ENCODE assay signal across 9 mouse cellular contexts in the genomic region with DNA sequence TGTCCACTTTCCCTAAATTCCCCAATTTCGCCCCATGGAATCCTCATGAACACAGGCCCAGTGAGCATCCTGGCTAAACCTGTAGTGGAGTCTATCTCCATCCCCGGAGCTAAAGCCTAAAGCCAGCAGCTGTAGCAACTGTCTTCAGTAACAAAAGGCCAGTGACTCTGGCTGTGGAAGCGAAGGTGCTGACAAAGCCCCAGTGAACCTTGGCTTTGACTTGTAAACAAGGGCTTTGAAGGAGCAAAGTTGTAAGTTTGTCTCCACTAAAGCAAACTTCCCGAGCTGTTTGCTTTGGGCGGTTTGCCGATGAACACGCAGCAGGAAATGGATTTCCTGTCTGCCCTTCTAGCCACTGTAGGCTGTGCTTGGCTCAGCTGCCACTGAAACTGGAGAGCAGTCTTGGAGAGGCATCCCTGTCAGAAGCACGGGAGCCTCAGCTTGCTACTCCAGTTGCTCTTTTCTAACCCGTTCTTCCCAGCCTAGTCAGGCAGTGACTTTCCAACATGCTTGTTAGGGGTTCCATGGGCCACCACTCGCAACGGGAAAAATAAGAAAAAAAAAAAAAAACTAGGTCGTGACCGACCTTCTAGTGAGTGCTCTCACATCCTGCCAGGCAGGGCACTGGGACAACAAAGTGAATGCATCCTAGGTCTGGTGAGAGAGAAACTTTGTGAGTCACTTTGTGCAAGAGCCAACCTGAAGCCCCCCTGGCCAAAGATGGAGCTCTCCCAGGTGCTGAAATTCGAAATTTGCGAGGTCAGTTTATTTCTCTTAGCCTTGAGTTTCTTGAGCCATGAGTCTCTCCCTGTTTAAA.
DNase-seq lines count a peak whose midpoint lies in the region; ATAC-seq and TF ChIP-seq lines count a peak whose summit lies in the region.
"Had no signal": no experiment of that assay in that cellular context is flagged by ENCODE, and none has a peak within 500 bp of the region (broad histone marks: within the 10 kb centered on the region; RNA-seq: fewer than 3 reads in every experiment).

No protein-coding gene starts in this region.

- H3K9me3 ChIP-seq in heart, embryonic 16.5 days (replicated peaks; ENCODE audit: control insufficient read depth, low read length), result no peaks in the 10 kb centered on the region
- no peaks in the 10 kb centered on the region for H3K9me3 ChIP-seq in ES-E14 (ENCODE audit: control insufficient read depth, insufficient read depth, low read depth, low read length)
- H3K9me3 ChIP-seq in lung, postnatal 0 days (ENCODE audit: low read length), result no peaks in the 10 kb centered on the region
- no peaks in the 10 kb centered on the region for H3K9me3 ChIP-seq in stomach, postnatal 0 days (ENCODE audit: control insufficient read depth, low read length)

- no peak overlapping the region for H3K9ac ChIP-seq in heart, embryonic 16.5 days (ENCODE audit: low read length)
- H3K9ac ChIP-seq in ES-E14 (ENCODE audit: insufficient read depth, low read depth, low read length, poor library complexity, severe bottlenecking), result no peak overlapping the region
- H3K9ac ChIP-seq in lung, postnatal 0 days (replicated peaks; ENCODE audit: low read depth), result no peak overlapping the region
- H3K9ac ChIP-seq in stomach, postnatal 0 days (ENCODE audit: low read length), result no peak overlapping the region

- intact Hi-C loops in heart, postnatal 14 days (cut with DNase I), result loop anchor here (2.0 kb wide), 1 partner anchor 1009 kb away; no protein-coding TSS in a partner anchor

- no peak for ATAC-seq in heart, embryonic 16.5 days (replicated peaks; ENCODE audit: extremely low read depth, insufficient read depth, low FRiP score)
- 0 out of 2 replicates have a peak, but pooled peaks have one; percentile 32 for ATAC-seq in lung, postnatal 0 days
- peak; percentile 59 for ATAC-seq in stomach, postnatal 0 days (ENCODE audit: low FRiP score, low TSS enrichment)
- ATAC-seq: Patski had no signal

- no peaks in the 10 kb centered on the region for H3K27me3 ChIP-seq in heart, embryonic 16.5 days (ENCODE audit: control insufficient read depth, insufficient read depth, low read length)
- no peaks in the 10 kb centered on the region for H3K27me3 ChIP-seq in lung, postnatal 0 days (replicated peaks; ENCODE audit: insufficient read depth, low read length)
- H3K27me3 ChIP-seq in stomach, postnatal 0 days (ENCODE audit: control insufficient read depth, insufficient read depth, low read length), result no peaks in the 10 kb centered on the region
- H3K27me3 ChIP-seq: Patski had no signal

- DNase-seq in heart, adult 8-10 months (ENCODE audit: low spot score), result no peak
- peak; percentile 59 for DNase-seq in ES-E14 (ENCODE audit: low read depth, low spot score)
- DNase-seq in cerebellum, adult 9-11 months, result peak; percentile 3
- DNase-seq in heart, postnatal 14 days, result peak; percentile 11 to 46
- DNase-seq in lung, postnatal 0 days (ENCODE audit: low spot score), result peak; percentile 11
- peak; percentile 52 for DNase-seq in stomach, postnatal 0 days (ENCODE audit: low spot score)
- DNase-seq in gastrocnemius, adult 8-10 months (ENCODE audit: low spot score in 2 of 2), result no peak

- no peak overlapping the region for H3K4me3 ChIP-seq in heart, embryonic 16.5 days (ENCODE audit: low read length)
- peak overlapping the region in 1 of 2 experiments; percentile 23; a peak in 2 of 4 replicates for H3K4me3 ChIP-seq in ES-E14 (ENCODE audit: insufficient read depth in 1 of 2, low read depth in 1 of 2, low read length in 2 of 2, poor library complexity in 1 of 2, severe bottlenecking in 1 of 2)
- H3K4me3 ChIP-seq in lung, postnatal 0 days (ENCODE audit: low read depth, low read length), result no peak overlapping the region
- no peak overlapping the region for H3K4me3 ChIP-seq in stomach, postnatal 0 days (ENCODE audit: low read depth, low read length)

- 5% methylated on average over 15 of the region's 15 CpGs for WGBS in heart, embryonic 16.5 days
- WGBS in lung, postnatal 0 days, result 4% methylated on average over 15 of the region's 15 CpGs
- 8% methylated on average over 15 of the region's 15 CpGs for WGBS in stomach, postnatal 0 days

- no peak overlapping the region for H3K27ac ChIP-seq in heart, embryonic 16.5 days (ENCODE audit: low read length)
- no peak overlapping the region for H3K27ac ChIP-seq in ES-E14 (ENCODE audit: insufficient read depth, low read depth, low read length, poor library complexity, severe bottlenecking)
- no peak overlapping the region for H3K27ac ChIP-seq in lung, postnatal 0 days (ENCODE audit: low read length)
- no peak overlapping the region for H3K27ac ChIP-seq in stomach, postnatal 0 days (replicated peaks)

- TF ChIP-seq EP300 in lung, postnatal 0 days (IDR thresholded peaks at IDR 0.05), result no peak
- TF ChIP-seq EP300 in stomach, postnatal 0 days (optimal IDR thresholded peaks at IDR 0.05), result no peak

- in situ Hi-C loops in ES-E14 (cut with MboI; ENCODE audit: low sequenced_read_pairs in 2 of 2, unreplicated experiment in 2 of 2), result loop anchor here in 1 of 2 experiments (10.0 kb wide), 1 partner anchor 1015 kb away; no protein-coding TSS in a partner anchor

- H3K4me1 ChIP-seq in heart, embryonic 16.5 days (ENCODE audit: control insufficient read depth, insufficient read depth, low read length), result peaks cover 2% of the 10 kb centered on the region; the same call in 1 of the 2 replicates
- no peaks in the 10 kb centered on the region; a peak in 1 of 4 replicates for H3K4me1 ChIP-seq in ES-E14 (ENCODE audit: control insufficient read depth in 2 of 2, insufficient read depth in 2 of 2, low read length in 2 of 2, poor library complexity in 1 of 2)
- no peaks in the 10 kb centered on the region for H3K4me1 ChIP-seq in lung, postnatal 0 days (ENCODE audit: insufficient read depth, low read depth, low read length)
- no peaks in the 10 kb centered on the region for H3K4me1 ChIP-seq in stomach, postnatal 0 days (replicated peaks; ENCODE audit: control insufficient read depth, insufficient read depth)

- H3K4me2 ChIP-seq in heart, embryonic 16.5 days (ENCODE audit: low read depth, low read length), result peak overlapping the region; percentile 18; the same call in 1 of the 2 replicates
- H3K4me2 ChIP-seq in lung, postnatal 0 days (replicated peaks; ENCODE audit: low read depth, low read length), result peak overlapping the region; percentile 25
- peak overlapping the region; percentile 11; the same call in 1 of the 2 replicates for H3K4me2 ChIP-seq in stomach, postnatal 0 days (replicated peaks; ENCODE audit: low read depth)

- no peaks in the 10 kb centered on the region for H3K36me3 ChIP-seq in heart, embryonic 16.5 days (ENCODE audit: control insufficient read depth, insufficient read depth)
- H3K36me3 ChIP-seq in ES-E14 (ENCODE audit: control insufficient read depth, insufficient read depth, low read length, poor library complexity, severe bottlenecking), result no peaks in the 10 kb centered on the region
- no peaks in the 10 kb centered on the region for H3K36me3 ChIP-seq in lung, postnatal 0 days (ENCODE audit: insufficient read depth, low read length)
- no peaks in the 10 kb centered on the region for H3K36me3 ChIP-seq in stomach, postnatal 0 days (ENCODE audit: control insufficient read depth, insufficient read depth, low read length)

- no peak for TF ChIP-seq CTCF in lung, postnatal 0 days (IDR thresholded peaks at IDR 0.05)
- TF ChIP-seq CTCF in stomach, postnatal 0 days (IDR thresholded peaks at IDR 0.05; ENCODE audit: low read depth), result no peak

TF ChIP-seq in ES-E14, 5 proteins besides CTCF, POLR2A, EP300 and RAD21:
- TF ChIP-seq ZC3H11A (IDR thresholded peaks at IDR 0.05; ENCODE audit: borderline replicate concordance, low read depth, low read length), result no peak; the same call in 1 of the 2 replicates
- TF ChIP-seq MAFK (IDR thresholded peaks at IDR 0.05; ENCODE audit: insufficient read depth, low read depth, low read length), result 0 out of 2 replicates have a peak, but pooled peaks have one; percentile 46

Comparison
In these comparisons a context has a peak if more than half of its experiments do, and no peak if none do; other contexts are left out.
1. DNase-seq: peak in ES-E14 (single experiment), cerebellum, adult 9-11 months (single experiment), heart, postnatal 14 days (2 of 2), lung, postnatal 0 days (single experiment) and stomach, postnatal 0 days (single experiment); none in heart, adult 8-10 months (single experiment) and gastrocnemius, adult 8-10 months (0 of 2).
2. Peak in every context shown above with its lines, with median percentiles within 50 percentile points of each other: H3K4me2 ChIP-seq.